Mouse (Mus musculus) heart, postnatal 14 days (tissue): ENCODE measurements around the gene Mt3. TPM values are rescaled to one million over a fixed set of nuclear protein-coding genes. Genes with fewer than 3 reads are reported as not detected.
A peak's percentile ranks its signal among the peaks of the same experiment; 100 is the strongest.

Source experiments
- DNase-seq, 2 experiments: peaks; one replicate each; pipeline ENCODE4 v3.0.0; 2021 to 2022
- intact Hi-C: fragments of 180-260 bp; cut with DNase I; formaldehyde crosslinking; loops from one replicate; pipeline ENCODE4 v1.15.1; 2025
- total RNA-seq, 2 experiments: library from RNA; stranded (reverse); gene quantifications; 2 replicates each; pipeline ENCODE4 v1.2.3; 2021

Gene Mt3
- total RNA-seq, 2 experiments from 2014 or later: 4.9 to 5.5 TPM

GRCm38 (mm10) chr8:94182055-94182929 is 29.9 kb downstream of the Mt3 start:
- DNase-seq: no peak
- intact Hi-C loops: no loop called here

GRCm38 (mm10) chr8:94183117-94183516 is 30.7 kb downstream of the Mt3 start:
- peak; percentile 85 to 87 for DNase-seq
- intact Hi-C loops: no loop called here

- intact Hi-C loops: no loop called here
- DNase-seq: no peak
Measured at GRCm38 (mm10) chr8:94184357-94184843, 32.0 kb downstream of the Mt3 start.

GRCm38 (mm10) chr8:94185791-94186190 is 33.4 kb downstream of the Mt3 start:
- DNase-seq: no peak
- intact Hi-C loops: loop anchor here (2.0 kb wide), 1 partner anchor 19 kb away; no protein-coding TSS in a partner anchor

GRCm38 (mm10) chr8:94186542-94186941 is 34.1 kb downstream of the Mt3 start:
- DNase-seq: peak; percentile 74 to 80
- intact Hi-C loops: loop anchor here (2.0 kb wide), 1 partner anchor 20 kb away; no protein-coding TSS in a partner anchor

GRCm38 (mm10) chr8:94187290-94188002 is 35.0 kb downstream of the Mt3 start:
- intact Hi-C loops: loop anchor here (2.0 kb wide), 1 partner anchor 21 kb away; no protein-coding TSS in a partner anchor
- no peak for DNase-seq

- intact Hi-C loops: no loop called here
Measured at GRCm38 (mm10) chr8:94189275-94190031, 37.0 kb downstream of the Mt3 start.

GRCm38 (mm10) chr8:94191101-94191691 is 38.8 kb downstream of the Mt3 start:
- intact Hi-C loops: no loop called here
- DNase-seq: peak; percentile 77 to 80

More at GRCm38 (mm10) chr8:94189275-94190031, 37.0 kb downstream of the Mt3 start:
- peak; percentile 43 to 63 for DNase-seq

- DNase-seq: no peak
- intact Hi-C loops: no loop called here
Measured at GRCm38 (mm10) chr8:94192926-94193325, 40.5 kb downstream of the Mt3 start.

- intact Hi-C loops: loop anchor here (5.0 kb wide), 1 partner anchor 92 kb away; no protein-coding TSS in a partner anchor
- no peak for DNase-seq
Measured at GRCm38 (mm10) chr8:94194591-94195223, 42.3 kb downstream of the Mt3 start.

GRCm38 (mm10) chr8:94199202-94199869 is 46.9 kb downstream of the Mt3 start:
- intact Hi-C loops: loop anchor here (1.0 to 5.0 kb wide), 2 partner anchors 32 to 97 kb away; no protein-coding TSS in a partner anchor

More at GRCm38 (mm10) chr8:94199202-94199869, 46.9 kb downstream of the Mt3 start:
- DNase-seq: peak; percentile 63 to 72

Other genes starting within 250 kb of the Mt3 start
- 100 to 1,000 TPM; 108 to 112 TPM for gene Amfr, start 139.8 kb upstream of the Mt3 start, total RNA-seq
- 10 to 100 TPM; 29.2 to 30.3 TPM for gene Nudt21, start 115.6 kb upstream of the Mt3 start, total RNA-seq
- gene Ogfod1, start 115.4 kb upstream of the Mt3 start, total RNA-seq: 10 to 100 TPM; 23.0 to 23.9 TPM
- 1 to 10 TPM; 5.3 to 7.9 TPM for gene Bbs2, start 53.7 kb upstream of the Mt3 start, total RNA-seq
- not detected for gene Mt4, start 15.4 kb upstream of the Mt3 start, total RNA-seq
- gene Mt2, start 20.1 kb downstream of the Mt3 start, total RNA-seq: 10 to 100 TPM; 71.0 to 71.3 TPM
- 100 to 1,000 TPM; 388 to 401 TPM for gene Mt1, start 26.5 kb downstream of the Mt3 start, total RNA-seq
- 10 to 100 TPM; 17.3 to 20.2 TPM for gene Nup93, start 62.0 kb downstream of the Mt3 start, total RNA-seq
- gene Slc12a3, start 176.6 kb downstream of the Mt3 start, total RNA-seq: under 1 TPM; 0.22 to 0.88 TPM
- gene Herpud1, start 233.8 kb downstream of the Mt3 start, total RNA-seq: 100 to 1,000 TPM; 168 to 178 TPM